Mouse (Mus musculus): ENCODE results near the gene Fdxacb1.
A peak's percentile ranks its signal among the peaks of the same experiment; 100 is the strongest.

The Fdxacb1 gene

GRCm38 (mm10) chr9:50750706-50751105 is 17.3 kb upstream of the Fdxacb1 start:
- DNase-seq: no peak

GRCm38 (mm10) chr9:50751323-50751722 is 16.7 kb upstream of the Fdxacb1 start, which contains the start of gene Cryab:
Cryab (plus strand) TSS chr9:50751325.
- no peak for DNase-seq

GRCm38 (mm10) chr9:50752054-50752602 is 15.9 kb upstream of the Fdxacb1 start, which contains the start of gene Hspb2:
Hspb2 (minus strand) TSS chr9:50752354.
- DNase-seq: peak; percentile 45

- DNase-seq: peak; percentile 80
These were observed 15.0 kb upstream of the Fdxacb1 start for GRCm38 (mm10) chr9:50752784-50753615.

- no peak for DNase-seq
These were observed 14.1 kb upstream of the Fdxacb1 start for GRCm38 (mm10) chr9:50753947-50754346.

GRCm38 (mm10) chr9:50756711-50757110 is 11.3 kb upstream of the Fdxacb1 start:
- DNase-seq: no peak

- DNase-seq: no peak
These were observed 6.4 kb upstream of the Fdxacb1 start for GRCm38 (mm10) chr9:50761520-50762243.

GRCm38 (mm10) chr9:50763331-50763730 is 4.7 kb upstream of the Fdxacb1 start:
- DNase-seq: no peak

GRCm38 (mm10) chr9:50767531-50768106 is 417 bp upstream of the Fdxacb1 start:
- DNase-seq: no peak

GRCm38 (mm10) chr9:50770011-50770410 is 2.0 kb downstream of the Fdxacb1 start:
- no peak for DNase-seq

- no peak for DNase-seq
These were observed 6.0 kb downstream of the Fdxacb1 start for GRCm38 (mm10) chr9:50774026-50774462.

- DNase-seq: peak; percentile 86
These were observed 7.1 kb downstream of the Fdxacb1 start, which contains the start of the genes Alg9 and 1110032A03Rik for GRCm38 (mm10) chr9:50774991-50775612. Alg9 (plus strand) TSS chr9:50775019. 1110032A03Rik (minus strand) TSS chr9:50775520.

- DNase-seq: no peak
These were observed 7.7 kb downstream of the Fdxacb1 start for GRCm38 (mm10) chr9:50775662-50776126.

GRCm38 (mm10) chr9:50776162-50776760 is 8.2 kb downstream of the Fdxacb1 start:
- DNase-seq: no peak

- no peak for DNase-seq
These were observed 14.1 kb downstream of the Fdxacb1 start for GRCm38 (mm10) chr9:50782155-50782554.

GRCm38 (mm10) chr9:50795266-50795665 is 27.2 kb downstream of the Fdxacb1 start:
- no peak for DNase-seq

- DNase-seq: no peak
These were observed 28.7 kb downstream of the Fdxacb1 start for GRCm38 (mm10) chr9:50796776-50797175.

GRCm38 (mm10) chr9:50797641-50798040 is 29.6 kb downstream of the Fdxacb1 start:
- DNase-seq: no peak

- DNase-seq: no peak
These were observed 30.3 kb downstream of the Fdxacb1 start for GRCm38 (mm10) chr9:50798368-50798767.

- DNase-seq: peak; percentile 10
These were observed 32.9 kb downstream of the Fdxacb1 start for GRCm38 (mm10) chr9:50800985-50801384.

- DNase-seq: no peak
These were observed 35.1 kb downstream of the Fdxacb1 start for GRCm38 (mm10) chr9:50803055-50803671.

Measured in cerebellum, adult 11-12 months (tissue).